Mouse (Mus musculus): Measurements from ENCODE around the gene Themis2. TPM values are rescaled to one million over a fixed set of nuclear protein-coding genes. Genes with fewer than 3 reads are reported as not detected.

Gene Themis2
- polyA plus RNA-seq (2012): 0.05 and 0.13 TPM in 2 replicates

DNA sequence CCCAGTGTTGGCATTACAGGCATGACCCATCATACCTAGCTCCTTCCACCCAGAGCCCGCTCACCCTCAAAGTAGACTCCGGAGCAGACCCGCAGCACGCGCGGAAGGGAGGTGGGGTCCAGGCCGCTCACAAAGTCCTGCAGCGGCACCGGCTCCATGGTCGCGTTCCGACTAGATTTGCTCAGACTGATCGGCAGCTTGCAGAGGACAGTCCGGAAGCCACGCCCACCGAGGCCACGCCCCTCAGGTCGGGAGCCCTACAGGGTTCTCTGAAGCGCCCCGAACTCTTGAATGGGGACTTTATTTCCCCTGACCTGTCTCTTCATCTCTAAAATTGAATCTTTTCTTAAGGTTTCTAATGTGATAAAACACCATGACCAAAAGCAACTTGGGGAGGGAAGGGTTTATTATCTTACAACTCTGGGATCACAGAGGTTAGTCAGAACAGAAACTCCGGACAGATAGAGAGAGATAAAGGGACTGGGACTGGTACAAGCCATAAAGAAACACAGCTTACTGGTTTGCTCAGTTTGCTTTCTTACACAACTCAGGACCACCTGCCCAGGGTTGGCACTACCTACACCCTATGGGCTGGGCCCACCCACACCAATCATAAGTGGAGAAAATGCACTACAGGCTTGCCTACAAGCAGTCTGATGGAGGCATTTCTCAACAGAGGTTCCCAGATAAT lies at the start of gene Themis2:
TSS of gene Themis2 (minus strand) at position 192 of the 691 bp plus-strand sequence.
- Histone ChIP-seq H3K9me3 (ENCODE audit: control insufficient read depth, low read length) (no peaks in the 10 kb centered on the region), H3K27me3 (ENCODE audit: control insufficient read depth) (peaks cover 35% of the 10 kb centered on the region), H3K36me3 (ENCODE audit: control insufficient read depth) (no peaks in the 10 kb centered on the region)

GRCm38 (mm10) chr4:132843705-132844071 lies 47.5 kb upstream of the Themis2 start:
- H3K36me3 ChIP-seq (ENCODE audit: control insufficient read depth): peaks cover 25% of the 10 kb centered on the region
- H3K27me3 ChIP-seq (ENCODE audit: control insufficient read depth): no peaks in the 10 kb centered on the region
- H3K4me3 ChIP-seq (replicated peaks): peak overlapping the region; percentile 87
- TF ChIP-seq TAL1 (IDR thresholded peaks at IDR 0.05; ENCODE audit: low read length) (no peak), GATA1 (IDR thresholded peaks at IDR 0.05; ENCODE audit: low read length) (no peak)
- H3K4me1 ChIP-seq (ENCODE audit: control insufficient read depth): peaks cover 34% of the 10 kb centered on the region
- no peaks in the 10 kb centered on the region for H3K9me3 ChIP-seq (ENCODE audit: control insufficient read depth, low read length)

More for the DNA sequence above, at the start of gene Themis2:
- no peak for TF ChIP-seq TAL1 (IDR thresholded peaks at IDR 0.05; ENCODE audit: low read length)
- no peak for TF ChIP-seq GATA1 (IDR thresholded peaks at IDR 0.05; ENCODE audit: low read length)
- Histone ChIP-seq H3K4me1 (ENCODE audit: control insufficient read depth) (peaks cover 18% of the 10 kb centered on the region), H3K4me3 (replicated peaks) (peak within 1 kb of the TSS; percentile 56)

GRCm38 (mm10) chr4:132842970-132843704 lies 47.0 kb upstream of the Themis2 start, which contains the start of gene Ppp1r8:
Gene Ppp1r8, minus strand, starts transcription at chr4:132843169.
- H3K4me1 ChIP-seq (ENCODE audit: control insufficient read depth): peaks cover 34% of the 10 kb centered on the region
- no peak for TF ChIP-seq TAL1 (IDR thresholded peaks at IDR 0.05; ENCODE audit: low read length)
- TF ChIP-seq GATA1 (IDR thresholded peaks at IDR 0.05; ENCODE audit: low read length): peak; percentile 71
- peak within 1 kb of the TSS; percentile 87 for H3K4me3 ChIP-seq (replicated peaks)
- peaks cover 30% of the 10 kb centered on the region for H3K36me3 ChIP-seq (ENCODE audit: control insufficient read depth)
- no peaks in the 10 kb centered on the region for H3K27me3 ChIP-seq (ENCODE audit: control insufficient read depth)
- no peaks in the 10 kb centered on the region for H3K9me3 ChIP-seq (ENCODE audit: control insufficient read depth, low read length)

- Histone ChIP-seq H3K4me1 (ENCODE audit: control insufficient read depth) (peaks cover 34% of the 10 kb centered on the region), H3K4me3 (replicated peaks) (peak overlapping the region; percentile 87), H3K27me3 (ENCODE audit: control insufficient read depth) (no peaks in the 10 kb centered on the region), H3K9me3 (ENCODE audit: control insufficient read depth, low read length) (no peaks in the 10 kb centered on the region), H3K36me3 (ENCODE audit: control insufficient read depth) (peaks cover 38% of the 10 kb centered on the region)
- TF ChIP-seq GATA1 (IDR thresholded peaks at IDR 0.05; ENCODE audit: low read length) (no peak), TAL1 (IDR thresholded peaks at IDR 0.05; ENCODE audit: low read length) (no peak)
Observed at GRCm38 (mm10) chr4:132842281-132842906, 46.2 kb upstream of the Themis2 start.

- Histone ChIP-seq H3K4me3 (replicated peaks) (peak overlapping the region; percentile 87), H3K27me3 (ENCODE audit: control insufficient read depth) (no peaks in the 10 kb centered on the region), H3K36me3 (ENCODE audit: control insufficient read depth) (peaks cover 47% of the 10 kb centered on the region), H3K9me3 (ENCODE audit: control insufficient read depth, low read length) (no peaks in the 10 kb centered on the region), H3K4me1 (ENCODE audit: control insufficient read depth) (peaks cover 34% of the 10 kb centered on the region)
- no peak for TF ChIP-seq GATA1 (IDR thresholded peaks at IDR 0.05; ENCODE audit: low read length)
- TF ChIP-seq TAL1 (IDR thresholded peaks at IDR 0.05; ENCODE audit: low read length): no peak
Observed at GRCm38 (mm10) chr4:132841493-132841892, 45.3 kb upstream of the Themis2 start.

GRCm38 (mm10) chr4:132823614-132824366 lies 27.6 kb upstream of the Themis2 start:
- peaks cover 39% of the 10 kb centered on the region for H3K36me3 ChIP-seq (ENCODE audit: control insufficient read depth)
- TF ChIP-seq GATA1 (IDR thresholded peaks at IDR 0.05; ENCODE audit: low read length) (no peak), TAL1 (IDR thresholded peaks at IDR 0.05; ENCODE audit: low read length) (no peak)
- H3K4me3 ChIP-seq (replicated peaks): no peak overlapping the region
- H3K9me3 ChIP-seq (ENCODE audit: control insufficient read depth, low read length): no peaks in the 10 kb centered on the region
- H3K4me1 ChIP-seq (ENCODE audit: control insufficient read depth): peaks cover 3% of the 10 kb centered on the region
- no peaks in the 10 kb centered on the region for H3K27me3 ChIP-seq (ENCODE audit: control insufficient read depth)

DNA sequence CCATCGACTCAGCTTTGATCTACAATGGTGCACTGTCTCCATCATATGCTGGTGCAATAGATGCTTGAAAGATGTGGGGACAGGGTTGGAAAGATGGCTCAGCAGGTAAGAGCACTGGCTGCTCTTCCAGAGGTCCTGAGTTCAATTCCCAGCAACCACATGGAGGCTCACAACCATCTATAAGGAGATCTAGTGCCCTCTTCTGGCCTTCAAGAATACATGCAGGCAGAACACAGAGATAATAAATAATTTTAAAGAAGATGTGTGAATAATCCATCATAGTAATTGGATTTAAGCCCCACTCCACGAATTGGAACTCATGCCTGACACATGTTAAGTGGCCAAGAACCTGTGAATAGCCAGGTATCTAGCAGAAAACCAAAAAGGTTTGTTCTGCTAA lies 22.3 kb upstream of the Themis2 start:
- Histone ChIP-seq H3K4me1 (ENCODE audit: control insufficient read depth) (no peaks in the 10 kb centered on the region; the same call in 1 of the 2 replicates), H3K4me3 (replicated peaks) (no peak overlapping the region), H3K27me3 (ENCODE audit: control insufficient read depth) (no peaks in the 10 kb centered on the region), H3K36me3 (ENCODE audit: control insufficient read depth) (no peaks in the 10 kb centered on the region), H3K9me3 (ENCODE audit: control insufficient read depth, low read length) (no peaks in the 10 kb centered on the region; the same call in 1 of the 2 replicates)
- TF ChIP-seq GATA1 (IDR thresholded peaks at IDR 0.05; ENCODE audit: low read length) (no peak), TAL1 (IDR thresholded peaks at IDR 0.05; ENCODE audit: low read length) (no peak)

- no peak overlapping the region for H3K4me3 ChIP-seq (replicated peaks)
- no peaks in the 10 kb centered on the region; the same call in 1 of the 2 replicates for H3K9me3 ChIP-seq (ENCODE audit: control insufficient read depth, low read length)
- no peaks in the 10 kb centered on the region; the same call in 1 of the 2 replicates for H3K4me1 ChIP-seq (ENCODE audit: control insufficient read depth)
- H3K36me3 ChIP-seq (ENCODE audit: control insufficient read depth): no peaks in the 10 kb centered on the region
- H3K27me3 ChIP-seq (ENCODE audit: control insufficient read depth): no peaks in the 10 kb centered on the region
- no peak for TF ChIP-seq GATA1 (IDR thresholded peaks at IDR 0.05; ENCODE audit: low read length)
- TF ChIP-seq TAL1 (IDR thresholded peaks at IDR 0.05; ENCODE audit: low read length): no peak
Observed at GRCm38 (mm10) chr4:132816855-132817254, 20.7 kb upstream of the Themis2 start.

Data from erythroblast, embryonic 14.5 days (primary cell).